Mouse (Mus musculus): ENCODE data around the gene Wdr83.

The Wdr83 gene

DNA sequence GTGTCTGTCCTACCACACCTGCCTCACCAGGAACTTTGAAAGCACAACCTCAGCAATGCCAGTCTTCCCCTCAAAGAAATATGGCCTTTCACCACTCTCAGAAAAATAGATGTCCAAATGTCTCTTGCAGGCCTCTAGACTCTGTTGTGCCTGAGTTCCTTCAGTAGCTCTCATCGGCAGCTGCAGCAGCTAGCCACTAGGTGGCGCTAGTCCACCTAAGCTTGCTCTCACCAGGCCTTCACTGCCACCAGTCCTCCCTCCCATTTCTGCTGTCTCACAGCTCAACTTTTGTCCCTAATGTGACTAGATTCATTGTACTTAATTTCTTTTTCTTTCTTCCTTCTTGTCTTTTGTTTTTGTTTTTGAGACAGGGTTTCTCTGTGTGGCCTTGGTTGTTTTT, 4.1 kb downstream of the Wdr83 start:
- DNase-seq (ENCODE audit: low spot score in 2 of 2), result peak; percentile 70 to 86

DNA sequence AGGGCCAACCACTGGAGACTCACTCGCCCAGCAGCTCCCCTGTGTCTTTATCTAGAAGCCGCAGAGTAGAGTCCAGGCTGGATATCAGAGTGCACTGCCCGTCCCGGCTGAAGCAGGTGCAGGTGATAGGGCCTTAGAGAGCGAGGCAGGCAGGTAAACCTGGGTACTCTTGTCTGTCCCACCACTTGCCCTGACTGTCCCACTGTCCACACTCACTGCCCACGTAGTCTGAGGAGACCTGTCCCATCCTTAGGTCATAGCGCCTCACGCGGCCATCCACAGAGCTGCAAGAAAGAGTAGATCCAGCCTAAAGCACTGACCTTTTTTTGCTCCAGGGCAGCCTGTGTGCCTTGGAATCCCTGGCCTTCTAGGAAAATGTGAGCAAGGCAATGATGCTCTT, 5.1 kb downstream of the Wdr83 start:
- peak; percentile 62 to 78 for DNase-seq (ENCODE audit: low spot score in 2 of 2)

DNA sequence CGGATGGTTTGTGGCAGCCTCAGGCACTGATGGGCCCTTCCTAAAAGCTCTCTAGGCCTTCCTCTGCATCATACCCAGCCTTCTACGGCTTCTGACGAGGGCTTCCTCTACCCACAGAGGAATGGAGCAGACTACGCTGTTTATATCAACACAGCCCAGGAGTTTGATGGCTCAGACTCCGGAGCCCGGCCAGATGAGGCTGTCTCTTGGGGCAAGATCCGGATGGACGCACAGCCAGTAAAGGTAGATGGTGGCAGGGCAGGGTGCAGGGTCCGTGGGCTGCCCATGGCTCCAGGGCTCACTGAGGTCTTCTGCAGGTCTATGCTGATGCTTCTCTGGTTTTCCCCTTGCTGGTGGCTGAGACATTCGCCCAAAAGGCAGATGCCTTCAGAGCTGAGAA, 6.5 kb downstream of the Wdr83 start:
- no peak for DNase-seq (ENCODE audit: low spot score in 2 of 2)

DNA sequence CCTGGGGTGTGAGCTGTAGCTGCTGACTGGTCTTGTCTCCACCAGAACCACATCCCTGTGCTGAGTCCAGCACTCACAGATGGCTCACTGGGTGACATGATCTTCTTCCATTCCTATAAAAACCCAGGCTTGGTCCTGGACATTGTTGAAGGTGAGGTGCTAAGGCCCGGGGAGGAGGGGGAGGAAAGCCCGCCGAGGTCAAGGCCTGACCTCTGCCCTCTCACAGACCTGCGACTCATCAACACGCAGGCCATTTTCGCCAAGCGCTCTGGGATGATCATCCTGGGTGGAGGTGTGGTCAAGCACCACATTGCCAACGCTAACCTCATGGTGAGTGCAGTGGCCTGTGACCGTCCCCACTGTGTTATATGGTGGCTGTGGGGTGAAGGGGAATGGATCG, 6.9 kb downstream of the Wdr83 start:
- DNase-seq (ENCODE audit: low spot score in 2 of 2), result no peak

DNA sequence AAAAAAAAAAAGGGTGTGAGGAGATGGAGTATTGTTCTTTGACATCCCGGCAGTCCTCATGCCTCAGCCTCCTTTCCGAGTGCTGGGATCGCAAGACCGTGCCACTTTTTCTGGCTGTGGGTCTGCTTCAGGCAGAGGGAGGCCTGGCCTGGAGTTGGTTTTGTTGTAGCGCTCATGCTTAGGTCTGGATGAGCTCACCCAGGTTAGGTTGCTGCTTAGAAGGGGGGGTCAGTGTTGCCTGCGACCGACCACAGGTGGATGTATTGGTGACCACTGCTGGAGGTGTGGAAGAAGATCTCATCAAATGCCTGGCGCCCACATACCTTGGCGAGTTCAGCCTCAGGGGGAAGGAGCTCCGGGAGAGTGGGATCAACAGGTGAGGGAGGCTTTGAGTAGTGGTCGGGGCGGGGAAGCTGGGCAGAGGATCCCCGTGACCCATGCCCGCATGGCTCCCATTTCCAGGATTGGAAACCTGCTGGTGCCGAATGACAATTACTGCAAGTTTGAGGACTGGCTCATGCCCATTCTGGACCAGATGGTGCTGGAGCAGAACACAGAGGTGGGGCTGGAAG, 8.0 kb downstream of the Wdr83 start:
- no peak for DNase-seq (ENCODE audit: low spot score in 2 of 2)

DNA sequence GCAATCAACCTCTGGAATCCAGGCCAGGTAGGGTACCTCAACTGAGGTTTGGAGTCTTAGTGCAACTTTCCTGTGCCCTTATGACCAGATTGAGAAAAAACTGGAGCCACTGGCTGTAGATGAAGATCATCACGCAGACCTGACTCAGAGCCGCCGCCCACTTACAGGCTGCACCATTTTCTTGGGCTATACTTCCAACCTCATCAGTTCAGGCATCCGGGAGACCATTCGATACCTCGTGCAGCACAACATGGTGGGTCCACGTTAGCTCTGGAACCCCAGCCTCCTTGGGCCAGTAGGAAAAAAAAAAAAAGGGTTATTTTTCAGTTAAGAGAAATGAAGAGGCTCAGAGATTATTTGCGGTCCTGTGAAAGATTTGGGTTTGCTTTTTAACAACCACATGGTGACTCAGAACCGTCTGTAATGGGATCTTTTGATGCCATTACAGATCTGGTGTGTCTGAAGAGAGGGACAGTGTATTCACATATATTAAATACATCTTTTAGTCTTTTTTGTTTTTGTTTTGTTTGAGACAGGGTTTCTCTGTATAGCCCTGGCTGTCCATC, 8.7 kb downstream of the Wdr83 start:
- no peak for DNase-seq (ENCODE audit: low spot score in 2 of 2)

DNA sequence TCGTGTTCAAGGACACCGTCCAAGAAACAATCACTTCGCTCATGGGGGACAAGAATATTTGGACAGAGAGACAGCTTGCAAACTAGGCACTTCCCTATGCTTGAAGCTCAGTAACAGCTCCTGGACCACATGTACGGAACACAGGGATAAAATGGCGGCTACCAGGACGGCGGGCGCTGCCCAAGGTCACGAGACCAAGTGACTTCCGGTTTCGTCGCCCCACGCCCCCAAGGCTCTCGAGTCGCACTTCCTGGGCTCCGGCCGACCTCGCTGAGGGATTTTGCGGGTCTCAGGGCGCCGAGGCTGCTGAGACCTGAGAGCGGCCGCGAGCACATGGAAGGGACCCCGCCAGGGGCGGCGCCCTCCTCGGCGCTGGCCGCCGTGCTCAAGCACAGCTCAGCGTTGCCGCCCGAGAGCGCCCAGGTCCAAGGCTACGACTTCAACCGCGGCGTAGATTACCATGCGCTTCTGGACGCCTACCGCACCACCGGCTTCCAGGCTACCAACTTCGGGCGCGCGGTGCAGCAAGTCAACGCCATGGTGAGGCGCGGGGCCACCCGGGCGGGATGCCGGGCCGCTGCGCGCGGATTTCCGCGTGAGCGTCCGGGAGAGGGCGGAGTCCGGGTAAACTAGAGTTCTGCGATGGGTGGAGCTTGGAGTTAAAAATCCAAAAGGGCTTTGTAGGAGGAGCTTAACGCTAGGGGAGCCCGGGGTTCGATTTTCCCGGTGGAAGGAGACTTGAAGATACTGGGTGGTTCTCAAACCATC, 9.4 kb downstream of the Wdr83 start, which contains the start of gene Dhps:
Gene Dhps (plus strand): TSS at position 244 of the 768 bp plus-strand sequence.
- DNase-seq (ENCODE audit: low spot score in 2 of 2), result peak; percentile 78 to 91

DNA sequence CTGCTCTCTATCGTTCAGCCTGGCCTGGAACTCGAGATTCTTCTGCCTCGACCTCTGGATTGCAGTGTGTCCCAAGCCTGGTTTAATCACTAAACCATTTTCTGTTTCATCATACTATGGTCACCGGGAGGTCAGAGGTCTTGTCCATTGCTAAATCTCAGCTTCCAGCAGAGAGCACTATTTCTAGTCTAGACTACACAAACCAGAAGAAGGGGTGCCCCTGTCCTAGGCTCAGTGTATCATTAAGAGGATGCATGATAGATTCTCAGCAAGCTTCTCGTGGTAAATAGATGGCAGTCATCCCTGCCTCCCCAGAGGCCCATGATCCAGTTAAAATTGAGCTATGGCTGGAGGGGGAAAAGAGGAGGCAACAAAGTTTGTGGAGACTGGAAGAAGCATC, 10.1 kb downstream of the Wdr83 start:
- no peak for DNase-seq (ENCODE audit: low spot score in 2 of 2)

DNA sequence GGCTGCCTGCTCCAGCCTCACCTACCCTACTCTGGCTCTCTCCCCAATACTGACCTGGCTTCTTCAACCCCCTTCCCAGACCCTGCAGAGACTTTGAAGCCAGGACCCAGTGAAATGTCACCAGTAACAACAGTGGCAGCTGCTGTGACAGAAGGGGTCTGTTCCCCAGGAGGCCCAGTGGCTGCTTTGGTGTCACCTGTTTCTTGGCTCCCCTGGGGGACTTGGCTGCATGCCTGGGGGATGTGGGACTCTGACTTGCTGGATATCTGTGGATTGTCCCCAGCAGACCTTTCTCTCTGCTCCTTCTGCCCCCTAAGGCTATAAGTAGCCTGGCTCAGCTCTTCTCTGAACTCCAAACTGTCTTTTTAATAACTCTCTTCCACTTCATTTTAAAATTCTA, 13.1 kb downstream of the Wdr83 start, which contains the start of gene Gm5741:
Gene Gm5741 (minus strand): TSS at position 1 of the 400 bp plus-strand sequence.
- no peak for DNase-seq (ENCODE audit: low spot score in 2 of 2)

DNA sequence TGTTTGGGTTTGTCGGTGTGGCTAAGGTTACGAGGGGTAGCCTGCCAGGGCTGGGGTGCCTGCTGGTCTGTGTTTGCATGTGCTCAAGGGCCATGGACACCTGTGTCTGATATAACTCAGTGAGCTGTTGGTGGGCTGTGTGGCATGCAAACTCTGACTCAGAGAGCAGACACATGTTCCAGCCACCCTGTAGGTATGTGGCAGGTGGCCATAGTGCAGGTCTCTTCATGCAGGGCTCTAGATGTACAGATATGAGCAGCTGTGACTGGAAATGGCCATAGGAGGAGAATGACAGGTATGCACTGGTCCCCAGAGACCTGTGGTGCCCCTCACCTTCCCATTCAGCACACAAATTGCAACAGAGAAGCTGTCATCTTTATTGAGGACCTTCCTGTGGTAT, 14.0 kb downstream of the Wdr83 start:
- DNase-seq (ENCODE audit: low spot score in 2 of 2), result no peak

DNA sequence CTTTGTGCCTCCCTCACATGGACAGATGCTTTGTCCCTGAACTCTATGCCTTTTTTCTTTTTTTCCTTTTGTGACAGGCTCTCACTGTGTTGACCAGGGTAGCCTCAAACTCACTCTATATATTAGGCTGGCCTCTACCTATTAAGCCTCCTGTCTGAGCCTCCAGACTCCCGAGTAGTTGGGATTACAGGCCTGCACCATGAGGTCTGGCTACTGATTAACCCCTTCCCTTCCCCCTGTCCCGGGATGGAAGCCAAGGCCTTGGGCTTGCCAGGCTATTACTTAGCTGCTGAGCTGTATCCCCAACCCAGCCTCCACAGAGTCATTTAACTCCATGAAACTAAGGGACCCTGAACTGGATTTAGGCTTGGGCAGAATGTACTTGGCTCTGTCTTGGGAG, 15.9 kb downstream of the Wdr83 start:
- no peak for DNase-seq (ENCODE audit: low spot score in 2 of 2)

DNA sequence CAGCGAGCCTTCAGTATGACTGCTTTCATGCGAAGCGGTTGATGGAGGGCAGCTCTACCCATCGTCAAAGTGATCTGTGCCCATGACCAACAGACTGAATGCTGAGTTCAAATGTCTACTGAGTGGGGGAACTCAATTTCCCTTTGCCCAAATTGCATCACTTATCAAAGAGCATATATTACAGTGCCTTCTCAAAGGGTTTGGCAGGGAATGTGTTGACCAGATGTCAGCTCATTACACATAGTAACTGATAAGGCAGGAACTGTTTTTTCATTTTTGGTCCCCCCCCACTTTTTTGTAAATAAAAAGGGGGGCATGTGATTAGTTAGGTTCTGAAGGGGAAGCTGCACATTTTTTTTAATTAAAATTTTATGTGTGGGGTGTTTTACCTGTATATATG, 18.5 kb downstream of the Wdr83 start:
- no peak for DNase-seq (ENCODE audit: low spot score in 2 of 2)

DNA sequence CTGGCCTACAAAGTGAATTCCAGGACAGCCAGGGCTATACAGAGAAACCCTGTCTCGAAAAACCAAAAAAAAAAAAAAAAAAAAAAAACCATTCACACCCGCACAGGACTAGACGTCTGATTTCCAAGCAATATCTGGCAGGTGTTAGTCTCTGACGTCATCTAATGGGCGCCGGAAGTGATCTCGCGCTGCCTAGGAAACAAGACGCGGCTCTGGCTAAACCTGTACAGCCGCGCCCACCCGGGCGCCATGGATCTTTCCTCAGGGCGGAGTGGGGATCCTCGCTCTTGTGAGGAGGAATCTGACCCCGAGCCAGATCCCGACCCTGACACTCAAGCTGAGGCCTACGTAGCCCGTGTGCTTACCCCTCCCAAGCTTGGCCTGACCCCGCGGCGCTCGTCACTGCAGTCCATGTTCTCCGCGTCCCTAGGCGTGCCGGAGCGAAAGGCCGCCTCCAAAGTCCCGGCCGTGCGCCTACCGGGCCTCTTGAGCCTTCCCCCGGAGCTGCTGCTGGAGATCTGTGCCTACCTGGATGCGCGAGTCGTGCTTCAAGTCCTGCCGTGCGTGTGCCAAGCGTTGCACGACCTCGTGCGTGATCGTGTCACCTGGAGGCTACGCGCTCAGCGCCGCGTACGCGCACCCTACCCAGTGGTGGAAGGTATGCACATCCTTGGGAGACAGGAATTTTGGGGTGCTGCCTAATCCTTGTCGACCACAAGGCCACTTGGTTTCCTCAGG, 21.1 kb downstream of the Wdr83 start, which contains the start of gene Fbxw9:
Gene Fbxw9 (plus strand): TSS at position 177 of the 738 bp plus-strand sequence.
- DNase-seq (ENCODE audit: low spot score in 2 of 2), result peak; percentile 71 to 91

DNA sequence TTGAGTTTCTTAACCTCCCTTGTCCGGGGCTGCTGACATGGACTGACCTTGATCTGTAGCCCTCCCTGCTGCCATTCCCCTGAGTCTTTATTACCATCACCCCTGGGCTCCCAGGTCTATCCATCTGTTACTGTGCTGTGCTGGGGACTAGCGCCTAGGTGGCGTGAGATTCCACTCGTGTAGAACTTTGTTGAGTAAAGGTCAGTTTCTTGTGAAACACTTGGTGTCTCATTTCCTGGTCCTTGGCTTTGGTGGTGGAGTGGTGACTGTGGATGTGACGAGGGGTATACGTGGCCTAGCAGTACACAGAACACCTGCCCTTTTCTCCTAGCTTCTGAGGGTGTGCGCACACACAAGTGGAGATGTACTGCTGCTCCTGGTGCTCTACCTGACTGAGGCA, 23.7 kb downstream of the Wdr83 start:
- no peak for DNase-seq (ENCODE audit: low spot score in 2 of 2)

DNA sequence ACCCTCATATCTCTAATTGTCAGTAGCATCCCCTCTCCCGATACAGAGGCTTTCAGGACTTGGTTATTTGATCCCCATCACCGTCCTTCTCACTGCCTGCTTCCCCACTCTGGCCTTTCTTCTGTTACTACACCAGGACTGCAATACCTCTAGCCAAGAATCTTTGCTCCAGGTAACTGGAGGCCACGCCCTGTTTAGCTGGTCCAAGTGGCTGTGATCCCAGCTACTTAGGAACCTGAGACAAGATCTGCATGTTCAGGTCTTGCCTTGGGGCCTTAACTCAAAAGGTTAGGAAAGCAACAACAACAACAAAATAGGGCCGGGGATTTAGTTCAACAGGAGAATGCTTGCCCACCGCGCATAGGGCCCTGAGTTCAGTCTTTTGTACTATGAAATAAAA, 37.5 kb downstream of the Wdr83 start:
- DNase-seq (ENCODE audit: low spot score in 2 of 2), result no peak

DNA sequence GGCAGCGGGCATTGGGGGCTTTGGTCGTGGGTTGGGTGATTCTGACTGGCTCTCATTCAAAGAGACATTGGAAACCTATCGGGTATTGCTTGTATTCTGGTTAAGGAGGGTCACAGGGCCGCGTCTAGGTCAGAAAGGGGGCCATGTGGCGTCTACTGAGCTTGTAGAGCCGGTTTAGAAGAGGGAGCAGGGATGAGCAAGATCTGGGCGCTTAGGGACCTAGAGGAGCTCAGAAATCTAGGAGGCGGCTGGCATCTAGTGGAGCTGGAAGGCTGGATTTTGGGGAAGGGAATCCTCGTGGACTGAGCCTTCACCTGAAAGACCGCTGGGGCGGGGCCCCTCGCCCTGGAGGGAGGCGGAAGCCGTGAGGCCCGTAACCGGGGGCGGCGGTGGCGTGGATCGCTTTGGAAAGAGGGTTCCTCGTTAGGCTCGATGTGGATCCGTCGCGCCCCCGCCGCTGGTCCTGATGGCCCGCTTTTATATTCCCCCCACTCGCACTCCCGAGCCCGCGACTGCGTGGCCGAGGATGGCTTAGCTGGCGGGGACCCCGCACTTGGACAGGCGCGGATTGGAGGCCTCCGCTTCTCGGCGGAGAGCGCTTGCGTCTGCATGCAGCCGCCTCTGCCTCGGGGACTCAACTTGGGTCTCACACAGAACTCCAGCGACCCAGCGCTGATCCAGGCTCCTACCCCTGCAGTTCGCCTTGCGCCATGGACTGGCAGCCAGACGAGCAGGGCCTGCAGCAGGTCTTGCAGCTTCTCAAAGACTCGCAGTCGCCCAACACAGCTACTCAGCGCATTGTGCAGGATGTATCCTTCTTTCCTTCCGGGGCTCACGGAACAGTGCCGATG, 43.2 kb downstream of the Wdr83 start:
- DNase-seq (ENCODE audit: low spot score in 2 of 2), result peak; percentile 72 to 74

DNA sequence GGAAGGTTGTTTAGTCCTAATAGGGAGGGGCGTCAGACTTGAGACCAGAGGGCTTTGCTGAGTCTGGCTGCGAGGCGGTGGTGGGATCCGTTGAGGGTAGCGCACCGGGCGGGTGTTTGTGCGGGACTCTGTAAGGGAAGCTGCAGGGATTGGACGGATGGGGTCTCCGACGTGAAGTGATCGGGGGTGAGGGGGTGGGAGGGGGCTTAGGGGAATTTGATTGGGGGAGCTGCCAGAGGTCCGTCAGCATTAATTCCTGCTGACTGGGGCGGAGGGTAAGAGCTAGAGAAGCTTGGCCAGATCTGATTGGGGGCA, 43.8 kb downstream of the Wdr83 start:
- no peak for DNase-seq (ENCODE audit: low spot score in 2 of 2)

DNA sequence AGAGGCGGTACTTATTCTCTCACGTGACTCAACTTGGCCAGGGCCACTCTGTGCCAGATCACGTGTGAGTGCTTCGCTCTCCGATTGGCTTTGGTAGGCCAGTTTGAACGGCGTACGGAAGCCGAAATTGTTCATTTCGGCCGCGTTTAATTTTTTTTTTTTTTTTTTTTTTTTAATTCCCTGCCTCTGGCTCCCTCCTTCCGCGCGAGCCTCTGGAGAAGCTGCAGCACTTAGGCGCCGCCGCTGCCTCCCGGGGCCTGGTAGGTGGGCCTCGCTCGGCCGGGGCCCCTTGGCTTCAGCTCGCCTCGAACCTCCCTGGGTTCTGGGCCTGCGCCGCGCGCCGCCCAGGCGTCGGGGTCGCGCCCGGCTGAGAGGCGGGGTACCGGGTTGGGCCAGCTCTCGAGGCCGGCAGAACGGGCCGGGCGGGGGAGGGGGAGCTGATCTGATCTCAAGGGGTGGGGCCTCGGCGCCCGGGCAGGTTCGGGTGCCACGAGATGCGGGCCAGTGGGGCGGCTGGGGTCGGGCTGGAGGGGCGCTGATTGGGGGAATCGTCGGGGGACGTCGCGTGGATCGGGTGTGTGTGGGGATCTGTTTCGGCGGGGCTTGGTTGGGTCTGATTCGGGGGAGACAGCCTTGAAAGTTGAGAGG, 44.3 kb downstream of the Wdr83 start, which contains the start of gene Tnpo2:
Gene Tnpo2 (plus strand): TSS at position 198 of the 648 bp plus-strand sequence.
- peak; percentile 81 to 90 for DNase-seq (ENCODE audit: low spot score in 2 of 2)

DNA sequence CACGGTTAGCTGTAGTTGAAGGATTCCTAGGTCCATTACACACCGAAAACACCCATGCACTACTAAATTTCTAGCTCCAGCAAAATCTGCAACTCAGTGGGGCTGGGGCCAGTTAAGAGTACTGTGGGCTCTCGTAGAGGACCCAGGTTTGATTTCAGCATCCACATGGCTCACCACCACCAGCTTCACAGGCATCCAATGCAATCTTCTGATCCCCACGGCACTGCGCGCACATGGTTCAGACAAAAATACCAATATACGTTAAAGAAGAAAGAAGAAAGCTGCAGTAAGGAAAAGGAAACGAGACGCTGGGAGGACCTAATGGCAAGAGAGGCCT, 44.8 kb downstream of the Wdr83 start:
- DNase-seq (ENCODE audit: low spot score in 2 of 2), result no peak

DNA sequence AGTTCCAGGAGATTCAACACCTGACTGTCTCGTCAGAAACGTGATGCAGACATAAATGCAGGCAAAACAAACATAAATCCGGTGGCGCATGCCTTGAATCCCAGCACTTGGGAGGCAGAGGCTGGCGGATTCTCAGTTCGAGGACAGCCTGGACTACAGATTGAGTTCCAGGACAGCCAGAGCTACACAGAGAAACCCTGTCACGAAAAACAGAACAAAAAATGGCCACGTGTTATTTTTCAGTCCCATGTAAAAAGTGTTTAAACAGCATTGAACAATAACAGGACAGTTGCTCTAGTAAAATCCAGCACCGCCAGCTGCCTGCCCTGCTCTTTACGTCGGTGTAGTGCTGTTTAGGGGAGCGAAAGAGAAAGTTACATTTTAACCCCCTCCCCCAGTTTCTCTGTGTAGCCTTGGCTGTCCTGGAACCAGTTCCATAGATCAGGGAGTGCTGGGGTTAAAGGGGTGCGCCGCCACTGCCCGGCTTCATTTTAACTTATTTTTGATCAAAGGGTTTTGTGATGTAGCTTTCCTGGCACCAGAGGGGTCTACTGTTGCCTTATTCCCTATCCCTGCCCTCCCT, 45.3 kb downstream of the Wdr83 start:
- peak; percentile 34 to 47 for DNase-seq (ENCODE audit: low spot score in 2 of 2)

Data from spleen, postnatal 10 days (tissue).